Mouse (Mus musculus) left cerebral cortex, postnatal 4 days (tissue): ENCODE results near the gene Ptgfrn. TPM values are rescaled to one million over a fixed set of nuclear protein-coding genes. Genes with fewer than 3 reads are reported as not detected.

ENCODE experiments used
- DNase-seq: peaks from one replicate; pipeline ENCODE4 v3.0.0-alpha.2; 2022
- intact Hi-C: fragments of 180-260 bp; cut with DNase I; formaldehyde crosslinking; loops from one replicate; pipeline ENCODE4 v1.15.1; 2025
- total RNA-seq, 2 experiments: library from RNA; stranded (reverse); gene quantifications; 2 replicates each; pipeline ENCODE4 v1.2.3; 2021

Ptgfrn gene
- total RNA-seq, 2 experiments from 2014 or later = 60.5 to 62.5 TPM

DNA sequence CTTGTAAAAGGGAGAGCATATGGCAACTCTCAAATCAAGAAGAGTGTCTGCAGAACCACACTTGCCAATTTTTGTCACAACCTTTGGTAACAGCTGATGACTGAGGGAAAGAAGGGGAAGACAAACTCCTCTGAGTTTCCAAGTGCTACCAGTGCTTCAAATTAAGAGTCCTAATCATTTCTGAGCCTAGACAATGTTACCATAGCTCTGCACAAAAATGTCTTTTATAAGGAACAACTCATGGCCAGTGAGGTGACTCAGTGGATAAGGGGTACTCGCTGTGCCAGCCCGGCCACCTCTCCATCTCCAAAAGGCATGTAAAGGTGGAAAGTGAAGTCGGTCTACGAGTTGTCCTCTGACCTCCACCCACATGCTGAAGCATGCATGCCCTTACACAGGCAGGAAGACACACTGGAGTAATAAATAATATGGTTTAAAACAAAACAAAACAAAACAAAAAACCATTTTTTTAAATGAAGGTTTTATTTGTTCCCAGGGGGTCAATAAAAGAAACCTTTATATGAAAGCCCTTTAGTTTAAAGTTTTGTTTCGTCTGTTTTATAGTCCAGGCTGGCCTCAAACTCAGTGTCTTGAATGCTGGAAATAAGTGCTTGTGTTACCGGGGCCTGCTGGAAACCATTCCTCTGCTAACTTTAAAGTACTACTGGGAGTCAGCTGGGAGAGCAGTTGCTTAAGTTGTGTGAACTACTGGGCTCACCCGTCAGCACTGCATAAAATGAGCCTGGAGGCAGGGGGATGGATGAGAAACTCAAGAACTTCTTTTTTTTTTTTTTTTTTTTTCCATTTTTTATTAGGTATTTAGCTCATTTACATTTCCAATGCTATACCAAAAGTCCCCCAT lies 23.3 kb downstream of the Ptgfrn start:
- intact Hi-C loops = no loop called here
- DNase-seq = no peak

DNA sequence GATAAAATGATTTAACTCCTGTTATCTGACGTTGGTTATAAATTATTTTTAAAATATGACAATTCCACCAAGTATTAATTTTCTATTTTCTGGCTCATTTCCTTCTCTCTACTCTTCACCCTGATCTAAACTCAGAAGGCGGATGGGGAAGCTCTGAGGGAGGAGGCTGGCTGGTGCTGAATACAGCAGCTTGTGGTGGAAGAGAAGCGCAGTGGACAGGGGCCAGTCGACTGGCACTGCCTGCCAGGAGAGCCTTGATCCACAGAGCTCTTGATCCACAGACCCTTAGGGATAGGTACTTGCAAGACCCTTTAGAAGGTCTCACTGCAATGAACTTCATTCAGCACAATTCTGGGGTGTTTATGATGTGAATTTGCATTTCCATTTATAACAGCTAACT lies 29.2 kb downstream of the Ptgfrn start:
- intact Hi-C loops = no loop called here
- DNase-seq = no peak

DNA sequence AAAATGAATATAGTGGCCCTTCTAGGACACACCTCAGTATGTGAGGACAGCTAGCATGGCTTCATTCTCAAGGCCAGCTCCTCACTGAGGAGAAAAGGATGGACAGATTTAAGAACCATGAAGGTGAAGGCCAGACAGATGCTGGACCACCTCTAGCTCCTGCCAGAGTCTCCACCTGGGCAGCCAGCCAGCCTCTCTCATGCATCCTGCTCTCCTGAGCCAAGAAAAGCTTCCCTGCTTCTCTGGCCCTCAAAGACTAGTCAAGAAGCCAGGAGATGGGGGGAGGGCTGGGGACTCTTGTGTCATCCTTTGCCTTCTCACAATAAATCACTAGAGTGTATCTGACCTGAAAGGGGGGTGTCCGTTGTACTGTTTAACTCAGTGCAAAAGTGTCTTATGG lies 31.7 kb downstream of the Ptgfrn start:
- peak; percentile 88 for DNase-seq
- intact Hi-C loops = no loop called here

DNA sequence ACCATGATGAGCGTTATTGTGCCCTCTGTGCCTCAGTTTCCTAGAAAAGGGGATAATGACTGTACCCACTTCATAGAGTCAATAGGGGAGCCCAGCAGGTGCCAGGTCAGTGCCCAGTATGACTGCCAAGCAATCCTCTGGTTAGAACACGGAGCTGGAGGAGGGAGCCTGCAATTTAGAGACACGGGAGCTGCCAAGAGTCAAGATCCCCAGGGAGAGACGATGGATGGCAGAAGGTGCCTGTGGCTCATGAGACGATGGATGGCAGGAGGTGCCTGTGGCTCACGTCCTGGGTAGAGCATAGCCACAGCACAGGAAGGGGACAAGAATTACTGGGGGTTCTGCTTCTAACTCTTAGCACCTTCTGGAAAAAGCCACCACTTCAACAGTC lies 32.4 kb downstream of the Ptgfrn start:
- peak; percentile 61 for DNase-seq
- intact Hi-C loops = no loop called here

DNA sequence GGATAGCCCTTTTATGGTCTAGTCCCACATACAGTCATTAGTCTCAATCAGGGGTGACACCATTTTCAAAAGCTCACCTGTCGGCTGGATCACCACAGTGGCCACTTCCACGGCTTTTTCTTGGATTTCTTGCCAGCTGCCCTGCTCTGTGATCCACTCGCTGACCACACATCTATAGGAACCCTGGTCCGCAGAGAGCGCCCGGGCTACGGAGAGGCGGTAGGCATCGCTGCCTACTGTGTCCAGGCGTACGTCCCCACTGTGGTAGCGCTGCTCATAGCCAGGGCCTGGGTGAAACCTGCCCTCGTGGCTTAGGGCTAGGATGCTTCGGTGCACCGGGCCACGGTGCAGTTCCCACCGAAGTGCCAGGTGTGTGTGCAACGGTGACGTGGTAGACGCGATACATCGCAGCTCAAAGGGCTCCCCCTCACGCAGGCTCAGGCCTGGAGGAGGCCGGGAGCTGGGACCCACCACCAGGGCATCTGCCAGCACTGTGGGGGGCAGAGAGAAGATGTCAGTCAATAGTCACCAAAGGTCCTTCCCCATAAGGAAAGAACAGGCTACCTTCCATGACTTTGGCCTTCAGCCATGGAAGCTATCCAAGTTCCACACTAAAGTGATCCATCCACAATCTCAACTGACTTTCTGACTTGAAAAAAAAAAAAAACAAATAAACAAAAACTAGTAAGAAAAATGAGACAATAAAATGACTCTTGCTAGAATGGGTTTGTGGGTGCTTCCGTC lies 32.9 kb downstream of the Ptgfrn start:
- intact Hi-C loops = no loop called here
- peak; percentile 68 for DNase-seq

DNA sequence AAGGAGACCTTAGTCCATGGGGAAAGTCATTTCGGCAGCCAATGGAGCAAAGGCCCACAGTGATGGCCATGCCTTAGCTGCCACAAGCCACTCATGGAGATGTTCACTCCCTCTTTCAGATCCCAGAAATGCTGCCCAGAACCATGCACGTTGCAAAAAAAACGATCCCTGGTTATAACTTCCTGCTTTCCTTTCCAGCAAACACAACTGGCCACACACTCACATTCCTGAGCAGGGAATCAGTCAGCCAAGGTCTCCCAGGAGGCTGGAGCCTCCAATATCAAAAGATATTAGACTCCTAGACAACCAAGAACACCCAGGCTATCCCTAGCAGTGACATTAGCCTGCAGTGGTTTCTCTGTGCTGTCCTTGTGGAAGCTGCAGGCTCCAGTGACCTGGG lies 34.2 kb downstream of the Ptgfrn start:
- no peak for DNase-seq
- intact Hi-C loops = no loop called here

DNA sequence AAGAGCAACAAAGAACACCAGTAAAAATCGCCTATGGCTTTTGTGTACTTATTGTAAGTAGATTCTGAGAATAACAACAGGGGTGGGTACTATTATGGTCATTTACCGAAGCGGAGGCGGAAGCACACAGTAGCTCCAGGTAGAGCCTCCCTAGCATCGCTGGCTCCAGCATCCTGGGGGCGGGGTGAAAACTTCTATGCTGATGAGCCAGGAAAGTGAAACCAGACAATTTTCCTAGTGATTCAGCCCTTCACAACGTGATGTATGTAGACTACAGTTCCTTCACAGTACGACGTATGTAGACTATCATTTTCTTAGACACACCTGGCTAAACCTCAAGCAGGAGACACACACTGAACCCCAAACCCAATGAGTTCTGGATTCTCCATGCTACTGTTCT lies 36.7 kb downstream of the Ptgfrn start:
- no peak for DNase-seq
- intact Hi-C loops = no loop called here

DNA sequence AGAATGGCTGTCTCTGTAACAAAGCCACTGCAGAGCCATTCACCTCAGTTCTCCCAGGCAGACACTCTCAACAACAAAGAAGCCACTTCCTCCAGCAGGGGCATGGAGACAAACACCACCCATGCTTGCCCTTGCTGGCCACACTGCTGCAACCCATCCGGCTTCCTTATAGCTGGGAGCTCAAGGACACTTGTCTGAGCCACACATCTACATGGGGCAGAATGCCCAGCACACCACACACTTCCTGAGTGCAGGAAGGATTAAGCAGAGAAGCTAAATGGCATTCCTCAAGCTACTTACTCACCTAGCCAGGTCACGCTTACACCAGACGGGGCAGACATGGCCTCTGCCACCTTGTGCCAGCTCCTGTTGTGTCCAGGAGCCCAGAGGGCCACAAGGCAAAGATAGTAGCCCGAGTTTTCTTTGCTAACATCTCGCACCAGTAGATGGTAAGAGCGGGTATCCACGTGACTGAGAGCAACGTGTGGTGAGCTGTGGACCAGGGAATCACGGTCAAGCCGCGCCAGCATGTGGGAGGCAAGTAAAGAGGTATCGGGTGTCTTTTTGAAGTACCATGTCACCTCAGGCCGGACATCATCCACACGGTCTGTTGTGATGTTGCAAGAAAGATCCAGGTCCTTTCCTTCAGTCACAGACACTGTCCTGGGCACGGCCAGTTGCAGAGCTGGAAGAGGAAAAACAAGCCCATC lies 37.4 kb downstream of the Ptgfrn start:
- DNase-seq = no peak

DNA sequence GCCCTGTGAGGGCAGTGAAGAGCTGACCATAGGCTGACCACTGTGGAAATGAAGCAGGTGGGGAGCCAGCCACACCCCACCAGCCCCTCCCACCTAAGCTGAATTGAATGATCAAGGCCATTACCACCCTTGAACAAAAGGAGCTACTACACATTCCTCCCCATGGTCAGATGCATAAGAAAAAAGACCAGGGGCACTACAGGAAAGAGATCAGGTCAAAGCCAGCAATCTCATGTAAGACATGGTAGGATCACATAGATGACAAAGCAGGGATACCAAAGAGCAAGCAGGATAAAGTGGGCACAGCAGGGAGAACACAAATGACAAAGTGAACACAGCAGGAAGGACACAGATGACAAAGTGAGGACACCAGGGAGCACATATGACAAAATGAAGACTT lies 38.5 kb downstream of the Ptgfrn start:
- no peak for DNase-seq
- intact Hi-C loops = no loop called here

More for the DNA sequence above, 37.4 kb downstream of the Ptgfrn start:
- intact Hi-C loops = no loop called here

DNA sequence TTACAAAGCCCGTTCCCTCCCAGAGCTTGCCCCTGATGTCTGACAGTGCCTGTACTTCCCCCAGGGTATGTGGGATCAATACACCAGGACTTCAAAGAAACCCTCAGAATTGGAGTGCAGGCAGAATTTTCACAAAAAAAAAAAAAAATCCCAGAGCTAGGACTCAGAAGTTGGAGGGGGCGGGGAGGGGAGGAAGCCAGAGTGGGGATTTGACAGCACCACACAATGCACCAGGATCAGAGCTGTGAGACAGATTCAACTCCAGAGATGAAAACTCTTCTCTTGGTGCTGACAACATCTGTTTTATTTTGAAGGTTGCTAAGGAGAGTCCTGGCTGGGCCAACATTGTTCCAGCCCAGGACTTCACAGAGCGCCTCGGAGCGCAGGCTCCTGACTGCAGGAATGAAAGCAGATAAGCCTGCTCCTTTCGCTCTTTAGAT lies 39.3 kb downstream of the Ptgfrn start:
- intact Hi-C loops = no loop called here
- DNase-seq = no peak

DNA sequence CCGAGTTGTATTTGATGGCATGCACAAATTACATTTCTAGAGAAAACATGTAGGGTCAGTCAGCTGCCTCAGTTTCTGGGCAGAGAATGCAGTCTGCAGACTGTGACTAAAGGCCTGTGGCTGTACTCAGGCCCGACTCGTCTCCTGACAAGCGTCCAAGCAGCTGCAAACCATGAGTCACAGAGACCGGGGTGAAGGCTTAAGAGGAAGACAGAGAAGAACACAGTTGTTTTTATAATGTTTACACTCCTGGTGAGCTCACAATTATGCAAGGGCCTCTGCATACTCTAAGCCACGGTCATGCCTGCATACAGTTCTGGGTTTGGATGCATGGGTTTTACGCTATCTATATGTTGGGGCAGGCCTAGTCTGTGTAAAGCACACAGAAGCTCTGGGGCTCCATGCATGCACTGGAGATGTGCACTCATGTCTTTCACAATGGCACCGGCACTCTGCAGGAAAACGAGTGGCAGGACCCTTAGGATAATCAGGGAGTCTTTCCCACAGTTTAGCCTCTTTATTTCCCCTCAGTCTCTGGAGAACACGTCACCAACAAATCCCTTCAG lies 39.8 kb downstream of the Ptgfrn start:
- intact Hi-C loops = no loop called here
- DNase-seq = no peak

DNA sequence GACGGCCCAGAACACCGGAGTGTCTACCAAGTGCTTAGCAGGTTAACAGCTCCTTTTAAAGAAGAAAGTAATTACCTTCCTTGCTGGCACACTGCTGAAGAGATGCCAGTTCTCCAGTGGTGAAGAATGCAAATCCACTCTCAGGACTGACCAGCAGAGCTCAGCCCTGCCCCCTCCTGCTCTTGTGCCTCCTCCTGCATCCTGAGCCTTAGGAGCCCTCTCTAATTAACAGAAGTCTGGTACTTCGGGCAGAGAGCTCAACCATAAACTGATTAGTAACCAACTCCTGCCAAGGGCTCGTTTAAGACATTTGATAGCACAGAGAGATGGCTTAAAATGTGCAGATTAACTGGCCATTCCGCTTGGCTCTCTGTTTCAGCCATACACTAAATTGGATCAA lies 41.4 kb downstream of the Ptgfrn start:
- intact Hi-C loops = no loop called here
- DNase-seq = peak; percentile 34

DNA sequence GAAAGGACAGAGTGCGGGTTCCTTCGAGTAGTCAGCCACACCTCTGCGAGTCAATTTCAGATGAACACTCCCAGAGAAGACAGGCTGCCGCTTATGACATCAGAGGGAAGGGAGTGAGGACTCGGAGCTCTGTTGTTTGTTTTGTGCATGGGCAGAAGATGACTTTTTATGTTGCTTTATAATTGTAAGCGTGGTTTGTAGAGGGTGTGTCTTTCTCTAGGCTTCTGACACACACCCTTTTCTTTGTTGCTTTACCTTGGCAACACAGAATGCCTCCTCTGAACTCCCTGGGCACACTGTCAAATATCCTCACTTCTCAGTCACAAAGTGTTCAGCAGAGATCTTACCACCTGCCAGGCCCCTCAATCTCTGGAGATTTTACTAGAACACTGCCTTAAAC lies 43.9 kb downstream of the Ptgfrn start:
- intact Hi-C loops = no loop called here
- DNase-seq = no peak

DNA sequence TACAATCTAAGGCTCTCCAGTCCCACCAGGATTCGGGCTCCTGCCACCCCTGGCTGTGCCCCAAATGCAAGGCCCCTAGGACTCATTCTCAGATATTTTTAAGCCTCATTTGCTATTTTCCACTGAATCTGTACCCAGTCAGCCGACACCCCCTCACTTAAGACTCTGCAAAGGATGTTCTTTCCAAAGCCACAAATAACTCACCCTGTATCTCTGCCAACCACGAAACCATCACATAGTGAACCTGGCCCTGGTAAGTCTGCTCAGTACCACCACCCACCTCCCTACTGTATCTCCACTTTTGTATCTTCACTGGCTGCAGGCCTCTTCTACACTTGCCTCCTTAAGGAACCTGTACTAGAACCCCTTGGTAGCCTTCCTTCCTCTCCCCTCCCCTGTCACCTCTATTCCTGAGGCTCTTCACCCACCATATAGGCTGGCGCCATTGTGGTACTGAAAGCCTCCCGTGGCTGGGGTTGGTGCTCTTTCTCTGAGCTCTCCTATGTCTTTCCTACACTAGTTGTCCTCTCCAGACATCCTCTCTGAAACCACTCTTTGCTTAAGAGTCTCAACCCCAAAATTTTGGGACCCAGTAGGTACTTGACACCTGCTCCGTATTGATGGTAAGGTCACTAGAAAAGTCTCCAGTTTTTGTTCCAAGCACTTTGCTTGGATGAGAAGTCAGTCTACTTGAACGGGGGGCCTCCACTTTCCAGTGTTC lies 48.1 kb downstream of the Ptgfrn start:
- intact Hi-C loops = no loop called here
- no peak for DNase-seq

DNA sequence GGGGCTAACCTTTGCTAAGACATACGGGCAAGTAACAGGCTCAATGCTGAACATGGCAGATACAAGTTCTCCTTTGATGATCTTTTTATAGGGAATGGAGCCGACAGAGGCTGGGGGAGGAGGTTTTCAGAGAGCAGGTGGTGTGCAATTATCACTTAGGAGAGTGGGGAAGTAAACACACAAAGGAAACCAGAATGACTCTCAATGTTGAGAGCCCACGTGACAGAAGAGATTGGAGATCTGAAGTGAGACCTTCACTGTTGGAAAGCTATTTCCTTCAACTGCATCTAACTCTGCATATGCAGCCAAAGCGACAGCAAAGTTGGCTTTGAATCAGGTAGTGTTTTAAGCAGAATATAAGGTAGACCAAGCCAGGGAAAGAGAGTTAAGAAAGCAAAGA lies 50.9 kb downstream of the Ptgfrn start:
- DNase-seq = no peak
- intact Hi-C loops = no loop called here

DNA sequence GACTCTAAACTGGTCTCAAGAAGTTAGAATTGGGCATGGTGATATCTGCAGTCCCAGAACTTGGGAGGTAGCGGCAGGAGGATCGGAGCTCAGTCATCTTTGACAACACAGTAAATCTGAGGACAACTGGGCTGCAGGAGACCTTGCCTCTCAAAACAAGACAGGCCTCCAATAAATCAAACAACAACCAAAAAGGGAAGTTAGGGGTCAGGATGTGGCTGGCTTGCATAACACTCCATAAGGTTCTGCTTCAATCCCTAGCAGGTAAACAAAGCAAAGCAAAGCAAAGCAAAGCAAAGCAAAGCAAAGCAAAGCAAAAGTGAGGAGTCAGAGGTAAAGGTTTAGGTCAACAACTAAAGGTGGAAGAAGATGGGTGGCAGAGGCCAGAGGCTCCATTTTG lies 51.9 kb downstream of the Ptgfrn start:
- no peak for DNase-seq
- intact Hi-C loops = no loop called here

DNA sequence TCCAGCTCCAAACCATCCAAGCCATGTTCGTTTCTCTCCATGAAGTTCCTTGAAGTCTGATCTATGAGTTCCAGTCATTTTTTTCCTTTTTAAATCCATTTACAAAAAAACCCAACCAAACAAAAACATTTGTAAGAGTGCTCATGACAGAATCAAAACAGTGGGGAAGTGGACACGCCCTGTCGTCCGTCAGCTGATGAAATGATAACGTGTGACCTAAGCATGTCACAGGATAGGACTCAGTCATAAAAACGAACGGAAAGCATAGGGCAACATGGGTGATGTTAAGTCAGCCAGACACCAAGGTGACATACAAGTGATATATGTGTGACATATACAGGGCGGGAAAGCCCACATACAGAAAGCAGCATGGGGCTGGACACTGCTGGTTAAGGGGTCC lies 54.9 kb downstream of the Ptgfrn start:
- intact Hi-C loops = no loop called here
- DNase-seq = no peak

DNA sequence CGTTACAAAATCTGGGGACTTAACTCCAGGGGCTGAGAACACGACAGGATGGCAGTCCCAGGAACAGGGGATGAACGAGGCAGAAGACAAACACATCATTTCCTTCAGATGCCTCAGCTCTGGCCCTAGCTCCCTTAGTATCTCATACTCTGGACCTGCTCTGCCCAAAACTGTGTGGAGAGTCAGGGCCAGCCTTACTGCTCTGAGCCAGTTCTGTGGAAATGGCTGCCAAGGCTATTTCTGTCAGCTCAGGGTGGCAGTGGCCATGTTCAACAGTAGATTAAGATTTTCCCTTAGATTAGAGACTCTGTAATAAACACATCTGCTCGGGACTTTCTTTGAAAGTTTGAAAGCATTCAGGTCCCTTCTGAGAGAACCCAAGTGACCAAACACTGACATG lies 58.5 kb downstream of the Ptgfrn start:
- intact Hi-C loops = no loop called here
- no peak for DNase-seq

DNA sequence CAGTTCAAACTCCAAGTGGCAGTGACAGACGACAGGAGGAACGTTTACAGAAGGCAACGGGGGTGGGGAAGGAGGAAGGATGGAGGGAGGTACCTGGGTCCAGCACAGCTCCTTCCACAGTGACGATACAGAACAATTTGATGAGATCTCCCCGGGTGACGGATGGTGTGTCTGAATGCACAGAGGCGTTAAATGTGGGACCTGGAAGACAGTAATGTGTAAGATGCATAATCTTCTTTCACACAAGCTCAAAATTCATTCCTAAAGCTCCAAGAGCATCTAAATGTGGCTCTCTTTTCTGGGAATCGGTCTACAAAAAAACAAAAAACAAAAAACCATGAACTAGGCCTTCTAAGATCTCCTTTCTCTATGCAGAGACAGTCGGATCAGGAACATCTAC lies 60.1 kb downstream of the Ptgfrn start:
- DNase-seq = no peak
- intact Hi-C loops = no loop called here

DNA sequence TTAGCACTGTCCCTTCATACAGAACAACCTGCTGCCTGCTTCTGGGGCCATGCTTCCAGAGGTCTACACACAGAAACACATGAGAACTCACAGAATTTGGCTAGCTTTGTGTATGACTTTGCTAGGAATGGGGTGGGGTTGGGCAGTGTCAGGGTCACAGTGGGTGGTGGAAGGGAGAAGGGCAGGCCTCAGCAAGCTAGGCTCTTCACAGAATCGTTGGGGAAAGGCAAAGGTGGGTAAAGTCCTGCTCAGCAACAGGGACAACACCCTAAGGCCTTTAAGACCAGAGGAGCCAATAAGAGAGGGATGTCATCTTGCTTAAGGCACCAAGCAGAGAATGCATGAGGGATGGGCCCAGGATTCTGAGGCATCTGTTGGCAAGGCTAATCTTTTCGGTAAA lies 61.3 kb downstream of the Ptgfrn start:
- DNase-seq = no peak
- intact Hi-C loops = no loop called here
